Mouse (Mus musculus) forebrain, embryonic 16.5 days (tissue): ENCODE measurements around the gene Ptprk. TPM values are rescaled to one million over a fixed set of nuclear protein-coding genes. Genes with fewer than 3 reads are reported as not detected.
A peak's percentile ranks its signal among the peaks of the same experiment; 100 is the strongest.

Experiments
- ATAC-seq: fragments of 200-750 bp; cut with Nextera tagmentation; 2 replicates; pipeline ENCODE4 v1.8.0; 2017; ENCODE audit warnings: mild to moderate bottlenecking, moderate library complexity
- H3K27ac ChIP-seq: fragments of 300-500 bp; sonication (generic); 2 replicates; pipeline ENCODE4 v1.5.1; 2014; ENCODE audit warnings: low read length, control low read depth
- H3K27me3 ChIP-seq: fragments of 300-500 bp; sonication (generic); replicated peaks from 2 replicates; pipeline ENCODE4 v1.6.1; 2014; ENCODE audit warnings: low read length; ENCODE audit not compliant: control insufficient read depth, insufficient read depth
- H3K36me3 ChIP-seq: fragments of 300-500 bp; sonication (generic); 2 replicates; pipeline ENCODE4 v1.6.1; 2014; ENCODE audit not compliant: control insufficient read depth, insufficient read depth
- H3K4me1 ChIP-seq: fragments of 300-500 bp; sonication (generic); replicated peaks from 2 replicates; pipeline ENCODE4 v1.6.1; 2014; ENCODE audit warnings: low read length; ENCODE audit not compliant: control insufficient read depth, insufficient read depth
- H3K4me2 ChIP-seq: fragments of 300-500 bp; sonication (generic); 2 replicates; pipeline ENCODE4 v1.6.1; 2014; ENCODE audit warnings: mild to moderate bottlenecking, low read length, control low read depth
- H3K4me3 ChIP-seq: fragments of 300-500 bp; sonication (generic); replicated peaks from 2 replicates; pipeline ENCODE4 v1.5.1; 2014; ENCODE audit warnings: mild to moderate bottlenecking, low read length, control low read depth
- H3K9ac ChIP-seq: fragments of 300-500 bp; sonication (generic); replicated peaks from 2 replicates; pipeline ENCODE4 v1.6.1; 2014; ENCODE audit warnings: low read depth, low read length, control low read depth
- H3K9me3 ChIP-seq: fragments of 300-500 bp; sonication (generic); 2 replicates; pipeline ENCODE4 v1.6.1; 2016; ENCODE audit warnings: low read length; ENCODE audit not compliant: control insufficient read depth
- WGBS: fragments of 180-500 bp; shearing (Covaris S2); extraction: QIAGEN DNeasy Blood & Tissue Kit; methylation state at CpG from one replicate; pipeline ENCODE4 v1.1.7; 2014; 5-methylcytosine and 5-hydroxymethylcytosine counted together
- polyA plus RNA-seq: library from polyadenylated mRNA; unstranded; fragments of >200 nt; fragmentation: Nextera tagmentation; extraction: Ambion mirVana; gene quantifications from 2 replicates; pipeline ENCODE4 v1.2.1, GENCODE M21; 2015

Ptprk gene
- polyA plus RNA-seq, 1 experiment from 2014 or later, result 43.7 TPM

DNA sequence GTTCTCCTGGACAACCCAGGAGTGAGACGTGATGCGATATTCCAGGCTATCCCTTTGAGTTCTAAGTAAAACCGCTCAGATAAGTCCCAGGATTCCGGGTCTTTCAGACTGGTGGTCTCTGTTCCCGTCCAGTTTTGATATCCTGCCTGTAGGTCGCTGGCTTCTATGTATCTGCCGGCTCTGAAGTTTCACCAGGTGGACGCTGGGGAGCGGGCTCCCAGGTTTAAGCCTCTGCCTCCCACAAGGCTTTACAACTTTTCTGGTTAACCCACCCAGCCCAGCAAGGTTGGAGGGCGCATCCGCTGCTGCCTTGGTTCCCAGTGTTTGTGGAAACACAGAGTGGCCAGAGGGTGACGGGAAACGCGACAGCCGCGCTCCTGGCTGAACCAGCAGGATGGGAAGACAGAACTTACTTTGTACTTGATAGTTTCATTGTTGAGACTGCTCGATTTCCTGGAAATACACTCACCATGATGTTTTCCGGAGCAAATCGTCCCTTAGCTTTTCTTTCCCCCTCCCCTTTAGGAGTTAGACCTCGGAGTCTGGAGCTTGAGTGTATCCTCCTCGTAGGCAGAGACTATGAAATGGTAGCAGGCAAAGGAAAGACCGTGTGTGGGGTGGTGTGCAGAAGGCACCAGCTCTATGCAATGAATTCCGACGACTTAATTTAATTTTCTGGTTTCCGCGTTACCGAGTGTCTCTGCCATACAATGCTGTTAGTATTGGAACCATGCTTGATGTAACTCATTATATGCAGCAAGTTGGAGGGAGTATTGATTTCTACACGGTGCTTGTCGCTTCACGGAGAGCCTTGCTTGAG, 1.6 kb downstream of the Ptprk start:
- Histone ChIP-seq H3K4me2 (peak overlapping the region; percentile 87), H3K4me1 (peaks cover 14% of the 10 kb centered on the region), H3K27me3 (no peaks in the 10 kb centered on the region), H3K9ac (peak overlapping the region; percentile 91), H3K9me3 (no peaks in the 10 kb centered on the region), H3K27ac (peak overlapping the region; percentile 42; the same call in 1 of the 2 replicates), H3K36me3 (no peaks in the 10 kb centered on the region), H3K4me3 (peak overlapping the region; percentile 70)
- WGBS, result 1% methylated on average over 30 of the region's 30 CpGs
- ATAC-seq, result no peak

DNA sequence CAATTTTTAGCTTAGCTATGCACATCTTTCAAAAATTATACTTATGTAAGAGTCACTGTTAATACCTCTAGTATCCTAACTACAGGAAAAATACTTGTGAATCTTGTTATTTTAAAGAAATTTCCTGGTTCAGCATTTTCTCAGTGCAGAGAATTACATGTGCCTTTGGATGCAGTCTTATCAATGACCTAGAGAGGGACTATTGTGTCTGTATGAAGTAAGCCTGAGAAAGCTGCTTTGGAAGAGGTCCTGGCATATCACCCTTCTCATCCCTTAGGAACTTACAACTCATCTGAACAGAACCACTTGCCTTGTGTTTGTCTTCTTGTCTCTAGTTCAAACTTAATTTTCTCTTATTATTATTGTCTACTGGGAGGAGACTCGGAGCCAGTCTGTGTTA, 3.6 kb downstream of the Ptprk start:
- H3K36me3 ChIP-seq, result no peaks in the 10 kb centered on the region
- H3K4me2 ChIP-seq, result peak overlapping the region; percentile 2; the same call in 1 of the 2 replicates
- H3K4me3 ChIP-seq, result no peak overlapping the region; the same call in 1 of the 2 replicates
- no peak for ATAC-seq
- H3K27ac ChIP-seq, result no peak overlapping the region
- no peaks in the 10 kb centered on the region for H3K9me3 ChIP-seq
- WGBS, result 88% methylated on average over 1 of the region's 1 CpGs
- no peaks in the 10 kb centered on the region for H3K27me3 ChIP-seq
- H3K9ac ChIP-seq, result no peak overlapping the region
- H3K4me1 ChIP-seq, result peaks cover 14% of the 10 kb centered on the region

DNA sequence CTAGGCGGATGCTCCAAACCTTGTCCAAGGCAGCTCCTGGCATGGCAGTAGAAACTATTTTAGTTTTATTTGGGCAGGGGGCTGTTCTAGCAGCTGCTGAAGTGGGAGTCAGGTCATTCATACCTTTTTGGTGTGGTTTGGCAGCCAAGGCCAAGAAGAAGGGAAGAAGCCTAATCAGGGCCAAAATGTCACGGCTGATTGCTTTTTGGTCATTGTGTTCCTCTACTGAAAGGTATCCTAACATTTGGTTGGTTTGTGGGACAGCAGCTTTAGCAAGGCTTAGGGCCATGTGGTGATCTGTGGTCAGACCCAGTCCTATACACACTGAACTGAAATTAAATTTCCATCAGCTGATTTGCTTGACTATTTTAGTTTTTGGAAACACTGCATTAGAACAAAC, 6.6 kb downstream of the Ptprk start:
- H3K4me1 ChIP-seq, result peaks cover 3% of the 10 kb centered on the region; the same call in 1 of the 2 replicates
- H3K36me3 ChIP-seq, result no peaks in the 10 kb centered on the region
- no peak overlapping the region for H3K4me3 ChIP-seq
- H3K27ac ChIP-seq, result no peak overlapping the region
- H3K9ac ChIP-seq, result no peak overlapping the region
- ATAC-seq, result no peak
- H3K9me3 ChIP-seq, result no peaks in the 10 kb centered on the region
- H3K4me2 ChIP-seq, result no peak overlapping the region
- H3K27me3 ChIP-seq, result no peaks in the 10 kb centered on the region
- WGBS, result 90% methylated on average over 2 of the region's 2 CpGs

DNA sequence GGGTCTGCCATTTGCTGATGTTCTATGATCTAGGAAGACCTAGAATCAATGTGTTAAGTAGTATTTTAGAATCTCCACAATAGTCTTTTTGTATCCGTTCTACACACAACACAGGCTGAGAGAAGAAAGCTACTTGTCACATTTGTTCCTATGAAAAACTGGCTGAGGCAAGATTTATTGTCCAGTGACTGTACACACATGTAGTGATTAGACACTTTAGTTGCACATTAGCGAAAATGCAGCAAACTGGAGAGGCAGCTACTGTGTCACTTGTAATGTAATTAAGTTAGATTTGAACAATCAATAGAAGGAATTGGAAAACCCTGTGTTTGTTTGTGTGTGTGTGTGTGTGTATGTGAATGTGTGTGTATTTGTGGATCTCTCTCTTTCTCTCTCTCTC, 8.6 kb downstream of the Ptprk start:
- no peak for ATAC-seq
- Histone ChIP-seq H3K4me3 (no peak overlapping the region), H3K9me3 (no peaks in the 10 kb centered on the region), H3K4me2 (no peak overlapping the region), H3K4me1 (peaks cover 3% of the 10 kb centered on the region; the same call in 1 of the 2 replicates), H3K9ac (no peak overlapping the region), H3K36me3 (no peaks in the 10 kb centered on the region), H3K27me3 (no peaks in the 10 kb centered on the region), H3K27ac (no peak overlapping the region)
- WGBS, result 59% methylated on average over 2 of the region's 2 CpGs

DNA sequence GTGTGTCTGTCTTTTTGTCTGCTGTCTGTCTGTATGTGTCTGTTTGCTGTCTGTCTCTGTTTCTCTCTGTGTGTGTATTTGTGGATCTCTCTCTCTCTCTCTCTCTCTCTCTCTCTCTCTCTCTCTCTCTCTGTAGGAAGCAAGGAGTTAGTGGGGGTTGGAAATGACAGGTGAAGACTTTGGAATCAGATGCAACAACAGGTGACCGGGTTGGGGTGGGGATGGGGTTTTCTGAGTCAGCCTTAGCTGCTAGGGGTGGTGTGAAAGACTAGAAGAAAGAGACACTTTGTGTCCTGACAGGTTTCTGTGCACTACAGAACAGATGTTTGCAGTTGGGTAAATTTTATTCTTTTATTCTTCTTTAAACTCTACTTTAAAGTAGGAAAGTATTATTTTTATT, 9.0 kb downstream of the Ptprk start:
- Histone ChIP-seq H3K27me3 (no peaks in the 10 kb centered on the region), H3K4me1 (peaks cover 3% of the 10 kb centered on the region; the same call in 1 of the 2 replicates), H3K9me3 (no peaks in the 10 kb centered on the region), H3K27ac (no peak overlapping the region), H3K4me2 (no peak overlapping the region), H3K4me3 (no peak overlapping the region), H3K9ac (no peak overlapping the region), H3K36me3 (no peaks in the 10 kb centered on the region)
- 69% methylated on average over 1 of the region's 1 CpGs for WGBS
- ATAC-seq, result no peak

DNA sequence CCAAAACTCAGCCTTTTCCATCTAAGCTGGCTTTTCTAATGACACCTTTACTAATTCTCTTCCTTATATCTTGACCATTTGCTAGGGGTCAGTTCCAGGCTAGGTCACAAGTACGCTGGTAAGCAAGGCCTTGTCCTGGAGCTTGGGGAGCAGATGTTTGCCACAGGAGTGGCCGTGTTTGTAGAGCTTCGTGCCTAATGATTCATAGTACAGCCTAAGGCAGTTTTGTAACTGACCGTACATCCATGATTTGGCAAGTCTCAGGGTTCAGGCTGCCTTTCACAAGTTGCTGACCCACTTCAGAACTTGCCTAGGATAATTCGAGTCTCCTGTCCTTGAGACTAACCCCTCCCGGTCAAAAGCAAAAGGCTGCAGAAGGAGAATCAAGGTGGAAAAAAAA, 12.7 kb downstream of the Ptprk start:
- no peak overlapping the region for H3K27ac ChIP-seq
- H3K27me3 ChIP-seq, result no peaks in the 10 kb centered on the region
- H3K4me1 ChIP-seq, result no peaks in the 10 kb centered on the region
- no peak overlapping the region for H3K9ac ChIP-seq
- 83% methylated on average over 6 of the region's 6 CpGs for WGBS
- no peak overlapping the region for H3K4me2 ChIP-seq
- no peak for ATAC-seq
- no peaks in the 10 kb centered on the region for H3K9me3 ChIP-seq
- no peaks in the 10 kb centered on the region for H3K36me3 ChIP-seq
- no peak overlapping the region for H3K4me3 ChIP-seq

DNA sequence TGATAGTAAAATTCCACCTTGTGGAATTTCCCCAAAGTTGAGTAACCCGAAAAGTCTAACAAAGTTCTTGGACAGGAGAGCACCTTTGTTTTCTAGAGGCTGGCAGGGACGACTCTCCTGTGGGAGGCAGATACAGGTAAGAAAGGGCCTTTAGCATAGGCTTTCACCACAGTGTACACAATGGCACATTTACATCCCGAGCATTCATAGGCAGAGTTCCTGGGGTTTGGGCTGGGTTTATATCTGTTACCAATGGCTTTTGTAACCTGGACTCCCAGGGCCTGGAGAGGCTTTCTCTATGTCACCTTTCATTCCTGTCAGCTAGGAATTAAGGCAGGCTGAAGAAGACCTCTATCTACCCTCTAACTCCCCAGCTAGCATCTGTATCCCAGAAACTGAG, 13.1 kb downstream of the Ptprk start:
- WGBS, result 50% methylated on average over 3 of the region's 3 CpGs
- H3K4me2 ChIP-seq, result no peak overlapping the region
- no peak for ATAC-seq

DNA sequence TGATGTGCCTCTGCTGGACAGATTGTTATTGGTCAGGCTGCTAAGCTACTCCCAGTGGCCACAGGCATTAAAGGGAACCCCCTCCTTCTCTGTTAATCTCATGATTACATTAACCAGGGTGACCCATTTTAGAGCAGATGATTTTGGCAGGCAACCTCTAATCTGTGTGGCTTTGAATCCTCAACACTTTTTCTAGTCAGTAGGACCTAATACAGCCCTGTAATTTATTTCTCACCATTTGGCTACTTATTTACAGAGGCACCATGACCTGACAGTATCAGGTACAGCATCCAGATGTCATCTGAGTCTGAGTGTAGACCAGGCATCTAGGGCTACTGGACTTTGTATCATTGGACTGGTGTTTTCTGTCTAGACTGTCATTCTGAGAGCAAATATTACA, 21.4 kb downstream of the Ptprk start:
- Histone ChIP-seq H3K27me3 (no peaks in the 10 kb centered on the region), H3K4me1 (0 out of 2 replicates have a peak, but pooled peaks cover 4% of the 10 kb centered on the region), H3K4me2 (no peak overlapping the region), H3K9me3 (no peaks in the 10 kb centered on the region), H3K9ac (no peak overlapping the region), H3K36me3 (no peaks in the 10 kb centered on the region), H3K4me3 (no peak overlapping the region), H3K27ac (no peak overlapping the region)
- no peak for ATAC-seq

More for the DNA sequence above, 13.1 kb downstream of the Ptprk start:
- Histone ChIP-seq H3K4me1 (no peaks in the 10 kb centered on the region), H3K9ac (no peak overlapping the region), H3K27ac (no peak overlapping the region), H3K36me3 (no peaks in the 10 kb centered on the region), H3K9me3 (no peaks in the 10 kb centered on the region), H3K27me3 (no peaks in the 10 kb centered on the region), H3K4me3 (no peak overlapping the region)

DNA sequence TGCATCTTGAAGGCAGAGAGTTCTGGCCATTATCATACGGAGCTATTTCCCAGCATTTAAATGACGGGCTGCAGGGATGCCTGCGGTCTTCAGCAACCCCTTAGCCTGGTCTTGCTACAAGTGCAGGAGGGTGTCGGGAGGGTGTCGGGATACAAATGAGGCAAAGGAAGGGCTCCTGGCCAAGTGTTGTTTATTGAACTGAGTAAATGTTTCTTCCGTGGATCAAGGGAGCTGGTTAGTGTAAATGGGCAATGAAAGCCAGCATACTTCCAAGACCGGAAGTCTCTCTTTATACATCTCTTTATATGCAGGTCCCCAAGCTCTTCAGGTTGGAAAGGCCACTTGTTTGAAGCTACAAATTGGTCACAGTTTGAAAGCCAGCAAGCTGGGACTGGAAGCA, 23.0 kb downstream of the Ptprk start:
- no peak overlapping the region for H3K9ac ChIP-seq
- ATAC-seq, result peak; percentile 40; the same call in 1 of the 2 replicates
- no peaks in the 10 kb centered on the region for H3K27me3 ChIP-seq
- H3K9me3 ChIP-seq, result no peaks in the 10 kb centered on the region
- peak overlapping the region; percentile 5; the same call in 1 of the 2 replicates for H3K4me2 ChIP-seq
- no peak overlapping the region for H3K4me3 ChIP-seq
- WGBS, result 44% methylated on average over 7 of the region's 7 CpGs
- no peak overlapping the region for H3K27ac ChIP-seq
- no peaks in the 10 kb centered on the region for H3K36me3 ChIP-seq
- H3K4me1 ChIP-seq, result 0 out of 2 replicates have a peak, but pooled peaks cover 4% of the 10 kb centered on the region
